Mouse (Mus musculus) cerebellum, adult (tissue): Measurements from ENCODE around the gene Zranb3.
"Not testable (repeated sequence)": the region's sequence is repeated elsewhere in the genome, so short reads cannot be mapped to it uniquely, and the experiment has no call there.

Source experiments
- ATAC-seq: cut with Nextera tagmentation; 2 replicates; pipeline ENCODE4 v1.9.2; 2017; ENCODE audit warnings: mild to moderate bottlenecking, moderate library complexity, mixed read lengths; ENCODE audit not compliant: insufficient number of reproducible peaks, low FRiP score, low TSS enrichment

Zranb3 gene

GRCm38 (mm10) chr1:128102641-128103461 is at the start of gene Zranb3, which contains the start of gene R3hdm1:
TSS of gene Zranb3 (minus strand) at chr1:128103047.
TSS of gene R3hdm1 (plus strand) at chr1:128103301.
- ATAC-seq: peak; percentile 95

GRCm38 (mm10) chr1:128141737-128142136 is 38.9 kb upstream of the Zranb3 start:
- ATAC-seq: no peak

GRCm38 (mm10) chr1:128141039-128141438 is 38.2 kb upstream of the Zranb3 start:
- ATAC-seq: no peak

GRCm38 (mm10) chr1:128136222-128136621 is 33.4 kb upstream of the Zranb3 start:
- not testable (repeated sequence) for ATAC-seq

GRCm38 (mm10) chr1:128120913-128121627 is 18.2 kb upstream of the Zranb3 start:
- ATAC-seq: no peak

GRCm38 (mm10) chr1:128103520-128104088 is 757 bp upstream of the Zranb3 start:
- ATAC-seq: no peak; the same call in none of the 2 replicates

- peak; percentile 34 for ATAC-seq
Observed at GRCm38 (mm10) chr1:128102251-128102640, 601 bp downstream of the Zranb3 start.

GRCm38 (mm10) chr1:128098309-128098708 is 4.5 kb downstream of the Zranb3 start:
- ATAC-seq: no peak

- ATAC-seq: no peak
Observed at GRCm38 (mm10) chr1:128094686-128095085, 8.2 kb downstream of the Zranb3 start.

- ATAC-seq: no peak
Observed at GRCm38 (mm10) chr1:128082800-128083199, 20.0 kb downstream of the Zranb3 start.

- no peak for ATAC-seq
Observed at GRCm38 (mm10) chr1:128081873-128082272, 21.0 kb downstream of the Zranb3 start.

GRCm38 (mm10) chr1:128080936-128081696 is 21.7 kb downstream of the Zranb3 start:
- ATAC-seq: no peak

- ATAC-seq: no peak
Observed at GRCm38 (mm10) chr1:128078646-128079045, 24.2 kb downstream of the Zranb3 start.

- no peak for ATAC-seq
Observed at GRCm38 (mm10) chr1:128077788-128078187, 25.1 kb downstream of the Zranb3 start.

GRCm38 (mm10) chr1:128076791-128077479 is 25.9 kb downstream of the Zranb3 start:
- no peak for ATAC-seq

GRCm38 (mm10) chr1:128073051-128073450 is 29.8 kb downstream of the Zranb3 start:
- no peak for ATAC-seq

GRCm38 (mm10) chr1:128070003-128070402 is 32.8 kb downstream of the Zranb3 start:
- no peak for ATAC-seq

GRCm38 (mm10) chr1:128068945-128069397 is 33.9 kb downstream of the Zranb3 start:
- no peak for ATAC-seq

GRCm38 (mm10) chr1:128064716-128065115 is 38.1 kb downstream of the Zranb3 start:
- ATAC-seq: no peak

- no peak for ATAC-seq
Observed at GRCm38 (mm10) chr1:128062167-128062566, 40.7 kb downstream of the Zranb3 start.
